Mouse (Mus musculus) granulocyte monocyte progenitor cell, adult 5-6 weeks (primary cell): Measurements from ENCODE around the gene Gm9887. TPM values are rescaled to one million over a fixed set of nuclear protein-coding genes. Genes with fewer than 3 reads are reported as not detected.

ENCODE experiments used
- ATAC-seq: replicated peaks from 2 replicates; pipeline ENCODE4 v1.8.0; 2016; ENCODE audit warnings: mild to moderate bottlenecking, moderate TSS enrichment, inconsistent platforms; ENCODE audit not compliant: poor library complexity, severe bottlenecking
- total RNA-seq, 2 experiments: library from RNA; stranded (forward) in 1 of 2; stranded (reverse) in 1 of 2; fragments of 200-712, 200-1000 nt in 1 of 2; fragments of >200 nt in 1 of 2; fragmentation: Nextera tagmentation in 1 of 2; gene quantifications; 2 replicates each; pipeline ENCODE4 v1.2.3; 2014 to 2017

The Gm9887 gene
- total RNA-seq, 2 experiments from 2014 or later, result not detected

DNA sequence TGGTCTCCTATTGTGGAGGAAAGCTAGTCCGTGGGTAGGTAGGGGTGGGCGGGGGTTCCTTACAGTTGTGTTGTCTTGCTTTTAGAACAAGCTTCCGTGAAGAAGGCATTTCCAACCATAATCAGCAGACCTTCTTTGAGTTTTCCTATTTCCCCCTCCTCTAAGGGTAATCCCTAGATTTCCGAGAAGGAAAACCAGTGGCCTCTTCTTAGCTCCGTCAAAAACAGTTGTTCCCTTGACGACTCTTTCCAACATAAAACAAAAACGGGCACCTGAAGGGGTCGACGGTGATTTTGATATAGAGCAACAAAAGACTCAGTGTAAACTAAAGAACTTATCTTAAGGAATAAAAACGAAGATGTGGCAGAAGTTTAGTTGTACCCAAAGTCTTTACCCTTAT is 10.3 kb downstream of the Gm9887 start:
- ATAC-seq, result no peak

DNA sequence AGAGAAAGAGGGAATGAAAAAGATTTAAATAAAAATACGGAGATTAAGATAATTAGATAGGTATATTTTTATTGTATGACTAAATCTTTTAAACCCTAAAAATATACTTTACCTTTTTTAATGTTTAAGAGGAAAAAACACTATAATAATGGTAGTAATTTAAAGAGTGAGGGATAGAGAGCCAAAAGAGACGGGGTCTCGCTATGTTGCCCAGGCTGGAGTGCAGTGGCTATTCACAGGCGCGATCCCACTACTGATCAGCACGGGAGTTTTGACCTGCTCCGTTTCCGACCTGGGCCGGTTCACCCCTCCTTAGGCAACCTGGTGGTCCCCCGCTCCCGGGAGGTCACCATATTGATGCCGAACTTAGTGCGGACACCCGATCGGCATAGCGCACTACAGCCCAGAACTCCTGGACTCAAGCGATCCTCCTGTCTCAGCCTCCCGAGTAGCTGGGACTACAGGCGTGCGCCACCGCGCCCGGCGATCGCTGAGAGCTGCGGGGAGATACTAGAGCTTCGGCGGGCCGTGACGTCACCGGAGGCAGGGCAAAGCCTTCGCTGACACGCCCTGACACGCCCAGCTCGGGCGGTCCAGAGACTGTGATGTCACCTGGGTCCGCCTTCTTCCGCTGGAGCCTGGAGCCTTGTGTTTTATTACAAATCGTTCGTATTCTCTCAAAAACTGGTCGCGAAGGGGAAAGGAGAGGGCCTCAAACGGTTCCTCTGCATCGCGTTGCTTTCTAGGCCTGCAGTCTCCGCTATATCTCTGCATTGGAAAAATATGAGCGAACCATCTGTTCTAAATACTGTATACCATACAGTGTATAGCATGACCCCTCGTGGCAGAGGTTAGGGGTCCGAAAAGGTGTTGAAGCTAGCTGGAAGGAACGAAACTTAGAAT is 11.0 kb downstream of the Gm9887 start:
- peak; percentile 81 for ATAC-seq

DNA sequence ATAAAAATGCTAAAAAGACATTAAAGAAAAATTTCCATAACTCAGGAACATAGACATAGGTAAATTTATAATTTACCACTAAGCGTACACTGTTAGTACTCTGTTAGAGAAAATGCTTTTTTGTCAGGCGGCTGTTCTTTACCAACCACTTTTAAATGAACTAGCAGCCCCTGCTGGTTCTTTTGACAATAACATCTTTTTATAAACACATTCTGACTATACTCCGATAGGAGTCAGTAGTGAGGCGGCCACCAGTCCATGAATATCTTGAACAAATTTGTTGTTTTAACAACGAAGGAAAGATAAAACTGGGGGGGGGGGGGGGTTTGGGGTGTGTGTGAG is 11.6 kb downstream of the Gm9887 start:
- ATAC-seq, result peak; percentile 24

DNA sequence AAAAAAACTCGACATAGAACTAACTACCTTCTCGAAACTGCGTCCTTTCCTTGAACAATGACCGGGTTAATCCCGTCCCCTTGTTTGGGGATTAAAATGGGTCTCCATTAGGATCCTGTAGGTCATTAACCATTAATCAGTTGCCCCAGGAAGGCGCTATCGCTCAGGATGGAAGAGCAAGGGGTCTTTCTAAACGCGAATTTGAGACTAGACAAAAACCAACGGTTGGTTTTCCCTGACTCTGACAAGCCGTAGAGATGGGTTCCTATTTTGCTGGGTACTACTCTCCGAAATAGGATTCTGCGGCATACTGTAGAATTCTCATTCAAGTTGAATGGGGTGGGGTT is 15.0 kb downstream of the Gm9887 start:
- ATAC-seq, result no peak

DNA sequence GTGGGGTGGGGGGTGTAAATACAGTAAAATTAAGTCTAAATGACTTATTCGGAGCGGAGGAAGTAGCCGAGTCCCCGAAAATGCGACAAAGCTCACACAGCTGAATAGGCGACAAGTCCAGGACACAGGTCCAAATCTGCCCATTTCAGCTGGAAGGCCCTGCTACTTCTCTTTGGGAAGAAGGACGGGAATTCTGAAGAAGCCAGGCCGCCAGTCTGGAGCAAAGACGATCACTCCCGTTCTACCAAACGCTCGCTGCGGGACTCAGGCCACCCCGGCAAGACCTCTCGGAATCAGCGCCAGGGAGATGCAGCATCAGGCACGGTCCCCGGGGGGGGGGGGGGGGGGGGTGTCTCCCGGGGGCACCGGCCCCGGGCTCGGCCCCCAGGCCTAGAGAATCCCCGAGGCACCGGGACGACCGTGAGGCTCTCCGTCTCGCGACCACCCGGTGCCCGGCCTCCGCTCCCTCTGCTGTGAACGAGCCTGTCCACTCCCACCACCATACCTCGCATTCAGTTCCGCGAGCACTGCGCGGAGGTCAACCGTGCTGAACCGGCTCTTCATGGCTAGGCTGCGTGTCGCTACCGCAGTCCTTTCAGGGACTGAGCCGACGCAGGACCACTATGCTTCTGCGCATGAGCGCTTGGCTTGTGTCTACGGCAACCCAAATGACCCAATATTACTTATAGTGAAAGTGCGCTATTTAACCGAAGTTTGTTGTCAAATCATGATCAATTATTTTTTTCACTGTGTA is 15.5 kb downstream of the Gm9887 start, which contains the start of gene Nemf:
Gene Nemf (minus strand): TSS at position 620 of the 754 bp plus-strand sequence.
- peak; percentile 71 for ATAC-seq

DNA sequence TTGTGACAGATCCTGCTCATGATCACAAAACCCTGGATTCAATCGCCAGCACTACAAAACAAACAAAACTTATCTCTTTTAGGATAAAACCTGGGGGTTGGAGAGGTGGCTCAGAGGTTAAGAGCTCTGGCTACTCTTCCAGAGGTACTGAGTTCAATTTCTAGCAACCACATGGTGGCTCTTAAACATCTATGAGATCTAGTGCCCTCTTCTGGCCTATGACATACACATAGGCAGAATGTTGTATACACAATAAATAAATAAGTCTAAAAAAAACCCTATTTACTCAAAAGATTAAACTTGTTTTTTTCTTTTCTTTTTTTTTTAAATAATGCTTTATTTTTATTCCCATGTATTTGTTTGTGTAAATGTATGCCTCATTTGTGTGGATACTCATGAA is 20.6 kb downstream of the Gm9887 start:
- no peak for ATAC-seq

DNA sequence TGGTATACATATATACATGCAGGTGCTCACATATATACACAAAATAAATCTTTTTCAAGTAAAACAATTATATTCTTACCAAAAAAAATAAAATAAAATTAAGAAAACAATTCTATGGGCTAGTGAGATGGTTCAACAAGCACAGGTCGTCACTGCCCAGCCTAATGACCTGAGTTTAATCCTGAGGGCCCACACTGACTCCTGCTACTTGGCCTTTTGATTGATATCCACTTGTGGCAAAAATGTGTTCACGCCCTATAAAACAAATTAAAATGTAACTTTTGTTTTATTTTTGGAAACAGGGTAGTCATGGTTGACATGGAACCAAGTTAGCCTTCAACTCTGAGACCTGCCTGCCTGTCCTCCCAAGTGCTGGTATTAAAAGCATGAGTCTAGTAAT is 22.3 kb downstream of the Gm9887 start:
- no peak for ATAC-seq

DNA sequence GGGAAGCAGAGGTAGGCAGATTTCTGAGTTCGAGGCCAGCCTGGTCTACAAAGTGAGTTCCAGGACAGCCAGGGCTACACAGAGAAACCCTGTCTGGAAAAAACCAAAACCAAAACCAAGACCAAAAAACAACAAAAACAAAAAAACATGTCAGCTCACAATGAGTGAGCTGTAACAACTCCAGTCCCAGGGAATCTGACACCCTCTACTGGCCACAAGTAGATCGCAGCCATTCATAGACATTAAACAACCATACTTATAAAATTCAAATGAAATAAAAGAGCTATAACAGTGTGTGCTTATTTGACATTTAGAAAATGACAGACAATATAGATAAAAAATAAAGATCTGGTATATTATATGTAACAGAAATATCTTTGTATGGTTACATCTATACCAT is 38.7 kb downstream of the Gm9887 start:
- peak; percentile 70 for ATAC-seq

DNA sequence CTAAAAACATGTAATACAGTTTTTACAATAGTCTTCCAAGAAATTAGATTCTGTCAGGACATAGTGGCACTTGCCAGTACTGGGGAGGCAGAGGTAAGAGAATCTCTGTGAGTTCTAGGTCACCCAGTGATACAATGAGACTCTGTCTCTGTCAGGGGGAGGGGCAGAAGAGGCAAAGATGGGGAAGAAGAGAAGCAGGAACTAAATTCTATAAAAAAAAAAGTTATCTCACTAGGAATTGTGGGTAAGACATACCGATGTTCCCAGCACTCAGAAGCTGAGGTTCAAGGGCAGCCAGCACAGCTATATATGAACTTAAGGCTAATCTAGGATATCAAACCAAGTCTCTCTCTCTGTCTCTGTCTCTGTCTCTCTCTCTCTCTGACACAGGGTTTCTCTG is 40.1 kb downstream of the Gm9887 start:
- peak; percentile 51 for ATAC-seq

DNA sequence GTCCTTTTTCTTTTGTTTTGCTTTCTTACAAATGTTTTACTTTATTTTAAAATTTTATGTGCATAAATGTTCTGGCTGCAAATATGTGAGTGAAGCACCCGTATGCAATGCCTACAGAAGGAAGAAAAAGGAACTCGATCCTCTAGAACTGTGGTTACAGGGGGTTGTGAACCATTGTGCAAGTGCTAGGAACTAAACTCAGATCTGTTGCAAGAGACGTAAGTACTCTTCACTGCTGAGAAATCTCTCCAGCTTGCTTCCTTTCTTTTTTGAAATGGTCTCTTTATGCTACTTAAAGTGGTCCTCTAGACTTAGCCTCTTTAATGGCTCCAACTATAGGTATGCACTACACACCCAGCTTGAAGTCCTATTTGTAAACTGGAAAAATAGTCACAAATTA is 41.1 kb downstream of the Gm9887 start:
- peak; percentile 99 for ATAC-seq

Other genes starting within 250 kb of the Gm9887 start
- gene Rps29, start 213.3 kb downstream of the Gm9887 start, total RNA-seq (2014; fragmentation: Nextera tagmentation), result 3,535 and 4,742 TPM in 2 replicates
- gene Rps29, start 213.3 kb downstream of the Gm9887 start, total RNA-seq (2017), result 1,829 and 1,856 TPM in 2 replicates
- 24.0 and 29.8 TPM in 2 replicates for gene Lrr1, start 203.6 kb downstream of the Gm9887 start, total RNA-seq (2014; fragmentation: Nextera tagmentation)
- 12.3 and 15.8 TPM in 2 replicates for gene Lrr1, start 203.6 kb downstream of the Gm9887 start, total RNA-seq (2017)
- gene Rpl36al, start 188.4 kb downstream of the Gm9887 start, total RNA-seq (2014; fragmentation: Nextera tagmentation), result 1,057 and 1,062 TPM in 2 replicates
- 1,430 and 1,531 TPM in 2 replicates for gene Rpl36al, start 188.4 kb downstream of the Gm9887 start, total RNA-seq (2017)
- 96.2 and 111 TPM in 2 replicates for gene Mgat2, start 188.3 kb downstream of the Gm9887 start, total RNA-seq (2014; fragmentation: Nextera tagmentation)
- 153 and 186 TPM in 2 replicates for gene Mgat2, start 188.3 kb downstream of the Gm9887 start, total RNA-seq (2017)
- 4.1 and 5.3 TPM in 2 replicates for gene Gm49383, start 175.4 kb downstream of the Gm9887 start, total RNA-seq (2014; fragmentation: Nextera tagmentation)
- 27.0 and 31.0 TPM in 2 replicates for gene Gm49383, start 175.4 kb downstream of the Gm9887 start, total RNA-seq (2017)
- gene Dnaaf2, start 174.0 kb downstream of the Gm9887 start, total RNA-seq (2014; fragmentation: Nextera tagmentation), result 4.1 and 10.9 TPM in 2 replicates
- gene Dnaaf2, start 174.0 kb downstream of the Gm9887 start, total RNA-seq (2017), result 2.2 and 8.1 TPM in 2 replicates
- 7.2 and 16.0 TPM in 2 replicates for gene Gm49384, start 168.2 kb downstream of the Gm9887 start, total RNA-seq (2014; fragmentation: Nextera tagmentation)
- gene Gm49384, start 168.2 kb downstream of the Gm9887 start, total RNA-seq (2017), result 13.7 and 38.3 TPM in 2 replicates
- 51.2 and 56.8 TPM in 2 replicates for gene Pole2, start 144.3 kb downstream of the Gm9887 start, total RNA-seq (2014; fragmentation: Nextera tagmentation)
- gene Pole2, start 144.3 kb downstream of the Gm9887 start, total RNA-seq (2017), result 46.4 and 58.8 TPM in 2 replicates
- gene Klhdc1, start 131.3 kb downstream of the Gm9887 start, total RNA-seq (2014; fragmentation: Nextera tagmentation), result 2.5 and 2.9 TPM in 2 replicates
- 3.5 and 3.8 TPM in 2 replicates for gene Klhdc1, start 131.3 kb downstream of the Gm9887 start, total RNA-seq (2017)
- 42.4 and 48.7 TPM in 2 replicates for gene Klhdc2, start 75.8 kb downstream of the Gm9887 start, total RNA-seq (2014; fragmentation: Nextera tagmentation)
- gene Klhdc2, start 75.8 kb downstream of the Gm9887 start, total RNA-seq (2017), result 47.5 and 68.9 TPM in 2 replicates
- gene Nemf, start 15.3 kb downstream of the Gm9887 start, total RNA-seq (2014; fragmentation: Nextera tagmentation), result 51.7 and 51.9 TPM in 2 replicates
- 119 and 139 TPM in 2 replicates for gene Nemf, start 15.3 kb downstream of the Gm9887 start, total RNA-seq (2017)
- gene Arf6, start 308 bp downstream of the Gm9887 start, total RNA-seq (2014; fragmentation: Nextera tagmentation), result 84.7 and 85.7 TPM in 2 replicates
- gene Arf6, start 308 bp downstream of the Gm9887 start, total RNA-seq (2017), result 148 and 154 TPM in 2 replicates
- 7.0 and 12.9 TPM in 2 replicates for gene Vcpkmt, start 210.6 kb upstream of the Gm9887 start, total RNA-seq (2014; fragmentation: Nextera tagmentation)
- gene Vcpkmt, start 210.6 kb upstream of the Gm9887 start, total RNA-seq (2017), result 17.3 and 17.4 TPM in 2 replicates